Mouse (Mus musculus): Measurements from ENCODE around the gene Soga1.

GRCm38 (mm10) chr2:156998263-156998662, 80.8 kb downstream of the Soga1 start:
- TF ChIP-seq GATA1 (IDR thresholded peaks at IDR 0.05; ENCODE audit: borderline replicate concordance, low read length) (no peak), FLI1 (IDR thresholded peaks at IDR 0.05; ENCODE audit: low read length) (no peak)

All from megakaryocyte, embryonic 14.5 days (primary cell).